Mouse (Mus musculus): ENCODE measurements around the gene Hspa12a. TPM values are rescaled to one million over a fixed set of nuclear protein-coding genes. Genes with fewer than 3 reads are reported as not detected.

Gene Hspa12a
- total RNA-seq, 1 experiment from 2014 or later: 0.76 TPM

DNA sequence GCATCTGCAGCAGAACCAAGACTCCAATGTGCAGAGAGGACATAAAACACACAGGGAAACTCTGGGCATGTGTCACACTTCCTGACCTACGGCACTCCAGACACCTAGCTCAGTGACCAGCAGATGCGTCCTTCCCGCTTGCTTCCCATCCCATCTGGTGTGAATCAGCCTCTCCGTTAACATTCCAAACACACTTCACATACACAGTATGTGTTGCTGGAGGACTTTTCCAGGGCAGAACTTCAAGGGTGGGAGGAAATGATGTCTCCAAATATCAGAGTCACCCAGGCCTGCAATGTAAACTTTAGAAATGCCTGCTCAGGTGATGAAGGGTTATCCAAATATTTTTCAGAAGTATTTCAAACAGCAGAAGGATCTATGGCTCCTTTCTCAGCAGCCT is 76.8 kb downstream of the Hspa12a start:
- ATAC-seq (replicated peaks; ENCODE audit: insufficient number of reproducible peaks, low FRiP score, low TSS enrichment, poor library complexity, severe bottlenecking): no peak

DNA sequence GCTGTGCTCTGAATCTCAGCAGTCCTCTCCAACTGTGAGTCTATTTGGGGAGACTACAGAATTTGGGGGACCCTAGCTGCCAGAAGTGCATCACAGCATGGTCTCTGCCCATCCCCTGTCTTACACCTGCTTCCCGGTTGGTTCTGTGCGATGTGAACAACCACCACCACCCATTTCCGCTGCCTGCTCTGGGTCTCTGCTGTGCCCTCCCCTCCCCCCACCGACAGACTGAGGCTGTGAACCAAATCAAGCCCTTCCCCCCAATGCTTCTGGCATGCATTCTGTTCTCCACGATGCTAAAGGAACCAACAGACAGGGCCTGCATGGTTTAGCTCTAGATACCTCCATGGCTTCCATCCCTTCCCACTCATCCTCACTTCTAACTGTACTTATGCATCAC is 78.2 kb downstream of the Hspa12a start:
- ATAC-seq (replicated peaks; ENCODE audit: insufficient number of reproducible peaks, low FRiP score, low TSS enrichment, poor library complexity, severe bottlenecking): no peak

DNA sequence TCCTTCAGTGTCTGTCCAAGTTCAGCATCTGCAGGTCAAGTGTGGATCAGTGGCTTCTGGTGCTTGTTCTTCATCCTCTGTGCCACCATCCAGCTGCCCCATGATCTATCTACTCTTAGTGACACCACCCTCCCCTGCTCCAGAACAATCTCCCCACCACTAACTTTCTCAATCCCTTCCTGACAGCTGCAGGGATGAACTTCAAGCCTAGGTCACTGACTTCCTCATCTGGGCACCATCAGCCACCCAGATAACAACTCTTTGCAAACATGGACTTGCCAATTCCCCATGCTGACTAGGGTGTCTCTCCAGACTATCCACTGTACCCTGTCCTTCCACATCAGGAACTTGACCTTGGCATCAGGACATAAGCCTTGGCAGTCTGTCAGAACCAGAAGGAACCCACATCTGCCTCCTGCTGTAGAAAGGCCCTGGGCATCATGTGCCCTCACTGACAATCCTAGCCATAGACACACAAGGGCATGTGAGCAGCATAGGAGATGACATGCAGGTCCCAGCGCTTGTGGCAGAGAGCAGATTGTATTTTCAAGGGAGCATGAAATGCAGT is 79.4 kb downstream of the Hspa12a start:
- ATAC-seq (replicated peaks; ENCODE audit: insufficient number of reproducible peaks, low FRiP score, low TSS enrichment, poor library complexity, severe bottlenecking): no peak

DNA sequence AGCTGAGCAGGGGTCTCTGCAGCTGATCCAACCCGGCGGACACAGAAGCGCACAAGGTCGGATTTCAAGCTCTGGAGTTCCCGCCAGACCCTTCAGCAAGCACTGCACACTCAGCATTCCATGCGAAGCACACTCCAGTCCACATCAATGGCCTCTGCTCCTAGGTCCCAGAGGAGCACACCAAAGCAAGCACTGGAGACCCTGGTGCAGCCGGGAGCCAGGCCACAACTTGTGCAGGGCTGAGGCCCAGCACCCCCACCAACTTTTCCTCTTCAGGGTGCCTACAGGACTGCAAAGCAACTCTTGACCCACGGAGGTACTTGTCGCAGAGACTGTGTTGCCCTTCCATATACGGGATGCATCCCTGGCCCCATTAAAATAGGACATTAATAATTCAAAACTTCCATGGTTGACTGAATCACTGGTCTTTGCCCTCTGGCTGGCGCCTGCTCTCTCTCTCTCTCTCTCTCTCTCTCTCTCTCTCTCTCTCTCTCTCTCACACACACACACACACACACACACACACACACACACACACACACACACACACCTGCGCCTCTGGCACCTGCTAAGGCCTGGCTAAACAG is 82.2 kb downstream of the Hspa12a start:
- ATAC-seq (replicated peaks; ENCODE audit: insufficient number of reproducible peaks, low FRiP score, low TSS enrichment, poor library complexity, severe bottlenecking): no peak

DNA sequence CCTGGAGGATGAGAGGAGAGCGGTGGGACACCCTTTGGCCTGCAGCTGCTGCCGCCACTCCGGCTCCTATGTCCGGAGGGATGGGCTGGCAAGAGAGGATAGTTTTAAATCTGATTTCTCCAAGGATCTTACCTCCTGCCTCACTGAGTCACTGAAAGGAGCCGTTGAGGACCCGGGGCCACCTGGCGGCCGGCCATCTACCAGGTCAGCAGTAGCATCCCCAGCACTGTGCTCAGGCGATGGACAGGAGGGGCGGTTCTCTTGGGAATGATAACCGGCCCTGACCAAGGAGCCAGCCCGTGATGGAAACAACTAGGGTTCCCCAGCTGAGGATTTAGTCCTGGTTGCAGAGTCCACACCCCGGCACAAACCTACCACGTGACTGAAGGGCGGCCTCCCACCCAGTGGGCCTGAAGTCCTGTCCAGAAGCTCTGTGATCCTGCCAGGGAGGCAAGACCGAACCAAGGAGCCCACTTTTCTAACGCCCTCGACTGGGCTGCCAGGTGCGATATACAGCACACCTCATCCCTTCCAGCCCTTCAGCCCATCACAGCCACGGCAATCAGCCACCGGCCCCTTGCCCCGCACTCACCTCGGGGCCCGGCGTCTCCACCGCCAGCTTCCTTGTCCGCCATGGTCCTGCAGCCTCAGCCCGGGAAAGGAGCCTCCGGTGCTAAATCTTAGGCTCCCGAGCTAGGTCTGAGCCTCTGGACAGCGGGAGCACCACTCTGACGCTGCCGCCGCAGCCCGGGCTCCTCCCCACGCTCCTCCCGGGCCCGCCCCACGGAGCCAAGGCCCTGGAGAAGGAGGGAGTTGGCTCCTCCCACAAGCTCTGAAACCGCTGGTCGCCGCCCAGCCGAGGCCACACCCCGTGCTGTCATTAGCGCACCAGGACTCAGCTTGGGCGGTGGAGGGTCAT is 82.9 kb downstream of the Hspa12a start:
- ATAC-seq (replicated peaks; ENCODE audit: insufficient number of reproducible peaks, low FRiP score, low TSS enrichment, poor library complexity, severe bottlenecking): no peak

DNA sequence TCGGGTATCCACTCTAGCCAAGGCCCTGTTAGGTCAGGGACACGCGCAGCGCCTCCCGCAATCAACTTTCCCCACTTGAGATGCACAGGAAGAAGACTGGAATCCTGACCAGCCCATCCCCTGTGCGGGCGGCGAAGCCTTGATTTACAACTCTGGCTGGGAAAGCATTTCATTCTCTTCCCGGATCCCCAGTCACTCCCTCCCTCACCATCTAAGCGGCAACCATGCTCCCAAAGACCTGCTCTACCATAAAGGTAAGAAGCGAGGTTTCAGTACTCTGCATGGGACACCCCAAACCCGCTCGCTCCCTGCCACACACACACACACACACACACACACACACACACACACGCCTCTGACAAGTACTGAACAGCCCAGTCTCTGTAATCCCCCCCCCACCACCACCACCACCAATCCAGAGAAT is 83.6 kb downstream of the Hspa12a start:
- no peak for ATAC-seq (replicated peaks; ENCODE audit: insufficient number of reproducible peaks, low FRiP score, low TSS enrichment, poor library complexity, severe bottlenecking)

DNA sequence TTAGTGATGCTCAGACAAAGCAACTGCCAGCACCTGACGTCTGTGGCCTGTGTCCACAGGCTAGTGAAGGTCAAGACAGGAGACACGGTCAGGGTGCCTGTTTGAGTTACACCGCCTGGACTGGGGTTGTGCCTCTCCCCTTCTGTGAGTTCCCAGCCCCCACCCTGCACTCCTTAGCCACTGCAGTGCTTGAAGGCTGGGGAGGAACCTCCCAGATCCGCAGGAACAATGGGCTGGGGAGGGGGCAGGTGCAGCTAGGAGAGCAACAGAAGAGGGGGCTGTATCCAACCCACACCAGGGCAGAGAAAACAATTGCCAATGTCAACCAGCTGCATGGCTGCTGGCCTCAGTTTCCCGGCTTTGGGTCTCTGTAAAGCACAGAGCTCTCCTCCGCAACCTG is 84.1 kb downstream of the Hspa12a start:
- ATAC-seq (replicated peaks; ENCODE audit: insufficient number of reproducible peaks, low FRiP score, low TSS enrichment, poor library complexity, severe bottlenecking): no peak

DNA sequence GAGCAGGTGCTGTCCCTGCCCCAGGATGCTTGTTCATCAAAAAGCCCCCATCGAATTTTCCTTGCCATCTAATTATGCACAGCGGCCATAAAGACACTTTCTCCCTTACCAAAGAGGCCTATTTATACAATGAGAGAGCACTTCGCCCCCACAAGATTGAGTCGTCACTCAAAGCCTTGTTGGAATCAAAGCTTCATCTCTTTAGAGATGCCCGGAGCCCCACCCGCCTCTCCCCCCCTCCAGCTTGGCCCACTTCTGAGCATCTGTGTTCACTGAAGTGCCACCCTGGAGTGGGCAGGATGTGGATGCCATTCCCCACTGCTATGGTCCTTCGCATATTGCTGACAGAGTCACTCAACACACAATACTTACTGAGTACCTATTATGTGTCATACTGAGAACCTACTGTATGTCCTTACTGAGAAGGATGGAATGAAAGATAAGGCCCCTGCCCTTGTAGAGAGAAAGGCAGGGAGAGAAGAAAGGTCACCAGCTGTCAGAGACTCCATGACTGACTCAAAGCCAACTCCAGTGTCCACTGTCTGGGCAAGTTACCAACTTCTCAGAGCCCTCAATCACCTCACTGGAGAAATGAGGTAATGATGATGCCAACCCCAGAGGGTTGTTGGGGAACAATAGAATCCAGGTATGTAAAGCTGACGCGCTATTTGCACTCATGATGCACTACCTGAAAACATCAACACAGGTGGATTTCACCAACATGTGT is 87.2 kb downstream of the Hspa12a start:
- ATAC-seq (replicated peaks; ENCODE audit: insufficient number of reproducible peaks, low FRiP score, low TSS enrichment, poor library complexity, severe bottlenecking): no peak

DNA sequence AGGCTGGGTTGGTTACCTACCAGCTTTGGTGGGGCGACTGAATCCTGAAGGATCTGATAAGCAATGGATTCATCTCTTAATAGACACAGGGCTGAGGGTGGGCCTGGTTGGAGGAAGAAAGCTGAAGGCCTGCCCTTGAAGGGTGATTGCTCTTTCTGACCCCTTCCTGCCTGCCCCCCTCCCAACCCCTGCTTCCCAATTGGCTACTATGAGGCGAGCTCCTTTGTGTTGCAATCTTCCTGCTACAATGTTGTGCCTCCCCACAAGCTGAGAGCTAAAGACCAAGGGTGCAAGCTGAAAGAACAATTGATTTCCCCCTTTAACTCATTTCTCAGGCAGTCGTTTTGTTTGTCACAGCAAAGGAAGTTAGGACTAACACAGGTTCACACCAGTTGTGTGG is 88.6 kb downstream of the Hspa12a start:
- ATAC-seq (replicated peaks; ENCODE audit: insufficient number of reproducible peaks, low FRiP score, low TSS enrichment, poor library complexity, severe bottlenecking): no peak

DNA sequence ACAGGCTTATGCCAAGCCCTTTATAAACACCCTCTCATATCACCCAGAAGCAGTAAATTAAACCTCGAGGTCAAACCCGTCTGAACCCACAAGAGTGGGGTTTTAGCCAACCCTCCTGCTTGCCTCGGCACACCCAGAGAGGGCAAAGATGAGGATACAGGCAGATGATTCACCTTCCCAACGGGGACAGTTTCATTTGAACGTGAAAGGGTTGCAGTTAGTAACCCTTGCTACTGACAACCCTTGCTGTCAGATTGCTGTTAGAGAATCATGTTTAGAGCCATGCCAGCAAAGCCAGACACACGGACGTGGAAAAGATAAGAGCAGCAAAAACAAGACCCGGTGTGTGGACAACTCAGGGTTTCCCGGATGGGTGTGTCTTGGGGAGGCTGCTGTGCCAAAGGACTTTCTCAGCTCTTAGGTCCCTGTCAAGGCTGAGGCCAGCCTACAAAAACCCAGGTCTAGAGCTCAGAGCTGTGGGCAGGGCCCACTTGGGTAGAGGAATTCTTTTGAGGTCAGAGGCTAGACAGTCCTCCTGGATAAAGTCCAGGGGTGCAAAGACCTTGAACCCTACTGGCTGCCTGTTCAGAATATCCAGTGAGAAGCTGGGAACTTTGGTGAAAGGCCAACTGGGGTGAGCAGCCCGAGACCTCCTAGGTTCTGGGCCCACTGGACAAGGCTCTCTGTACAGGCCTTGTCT is 90.3 kb downstream of the Hspa12a start:
- no peak for ATAC-seq (replicated peaks; ENCODE audit: insufficient number of reproducible peaks, low FRiP score, low TSS enrichment, poor library complexity, severe bottlenecking)

DNA sequence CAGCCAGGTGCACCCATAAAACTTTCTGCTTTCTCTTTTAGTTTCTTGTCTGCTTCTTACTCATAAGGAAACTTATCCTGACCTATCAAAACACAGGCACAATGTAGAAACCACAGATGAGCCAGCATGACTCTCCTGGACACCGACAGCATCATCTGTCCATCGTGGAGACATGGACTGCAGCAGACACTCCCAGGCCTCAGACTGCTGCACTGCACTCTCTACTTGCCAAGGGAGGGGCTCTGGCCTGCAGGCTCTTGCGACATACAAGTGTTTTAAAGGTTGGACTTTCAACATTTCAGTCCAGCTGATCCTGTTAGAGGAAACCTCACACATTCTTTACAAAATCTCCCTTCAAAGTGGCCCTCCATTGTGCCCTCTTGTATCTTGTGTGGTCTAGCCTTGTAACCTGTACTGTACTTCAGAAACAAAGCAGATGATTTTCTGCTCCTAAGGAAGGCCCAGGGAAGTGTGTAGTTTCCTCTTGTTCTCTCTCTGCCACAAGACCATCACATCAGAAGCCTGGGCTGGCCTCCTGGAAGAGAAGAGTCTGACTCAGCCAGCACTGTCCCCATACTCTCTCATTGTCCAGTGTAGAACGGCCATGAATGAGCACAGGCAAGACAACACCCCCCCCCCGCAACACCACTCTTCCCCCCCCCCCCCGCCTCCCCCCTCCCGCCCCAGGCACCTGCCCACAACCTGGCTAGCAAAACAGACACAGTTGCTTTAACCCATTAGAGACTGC is 92.6 kb downstream of the Hspa12a start:
- ATAC-seq (replicated peaks; ENCODE audit: insufficient number of reproducible peaks, low FRiP score, low TSS enrichment, poor library complexity, severe bottlenecking): no peak

DNA sequence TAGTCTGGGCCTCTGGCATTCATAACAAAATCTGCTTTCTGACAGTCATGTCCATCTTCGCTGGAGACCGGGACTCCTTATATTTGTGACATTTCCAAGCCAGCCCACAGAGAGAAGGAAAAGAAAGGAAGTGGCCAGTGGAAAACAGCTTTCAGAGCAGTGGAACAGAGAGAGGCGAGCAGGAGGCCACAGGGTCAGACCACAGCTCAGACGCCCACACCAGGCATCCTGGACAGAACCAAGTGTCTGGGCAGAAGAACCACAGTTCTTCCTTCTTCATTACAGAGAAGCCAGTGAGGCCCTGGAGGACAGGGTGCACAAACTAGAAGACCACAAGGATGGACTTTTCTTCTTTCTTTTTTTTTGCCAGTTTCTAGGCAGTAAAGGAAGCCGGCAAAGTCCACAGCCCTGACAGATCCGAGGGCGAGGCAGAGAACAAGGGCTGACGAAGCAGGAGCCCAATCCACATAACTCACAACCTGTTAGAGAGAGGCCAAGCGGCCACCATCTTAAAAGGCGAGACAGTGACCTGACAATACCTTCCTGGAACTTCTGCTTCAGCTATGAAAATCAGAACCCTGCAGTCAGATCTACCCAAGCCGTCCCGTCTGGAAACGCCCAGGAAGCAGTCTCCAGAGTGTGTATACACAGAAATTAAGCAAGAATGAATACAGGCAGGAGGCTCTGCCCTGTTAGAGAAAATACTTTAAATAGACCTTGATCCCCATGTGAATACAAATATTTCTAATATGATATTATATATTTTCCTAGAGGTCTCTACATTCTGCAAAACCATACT is 93.9 kb downstream of the Hspa12a start:
- ATAC-seq (replicated peaks; ENCODE audit: insufficient number of reproducible peaks, low FRiP score, low TSS enrichment, poor library complexity, severe bottlenecking): no peak

DNA sequence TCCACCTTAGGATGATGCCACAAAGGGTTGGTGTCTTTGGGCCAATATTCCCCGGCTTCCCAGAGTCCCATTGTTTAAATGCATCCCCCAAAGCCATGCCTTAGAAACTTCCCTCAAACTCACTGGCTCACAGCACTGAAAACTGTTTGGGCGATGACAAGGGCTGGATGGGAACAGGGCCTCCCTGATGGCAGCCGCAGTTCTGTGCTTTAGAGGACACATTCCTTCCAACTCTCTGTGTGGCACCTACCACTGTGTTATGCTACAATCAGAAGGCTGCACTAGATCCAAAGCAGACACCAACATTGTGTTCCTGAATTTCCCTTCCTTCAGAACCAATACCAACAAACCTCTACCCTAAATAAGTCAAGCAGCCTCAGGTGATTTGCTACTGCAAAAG is 99.8 kb downstream of the Hspa12a start:
- ATAC-seq (replicated peaks; ENCODE audit: insufficient number of reproducible peaks, low FRiP score, low TSS enrichment, poor library complexity, severe bottlenecking): no peak

DNA sequence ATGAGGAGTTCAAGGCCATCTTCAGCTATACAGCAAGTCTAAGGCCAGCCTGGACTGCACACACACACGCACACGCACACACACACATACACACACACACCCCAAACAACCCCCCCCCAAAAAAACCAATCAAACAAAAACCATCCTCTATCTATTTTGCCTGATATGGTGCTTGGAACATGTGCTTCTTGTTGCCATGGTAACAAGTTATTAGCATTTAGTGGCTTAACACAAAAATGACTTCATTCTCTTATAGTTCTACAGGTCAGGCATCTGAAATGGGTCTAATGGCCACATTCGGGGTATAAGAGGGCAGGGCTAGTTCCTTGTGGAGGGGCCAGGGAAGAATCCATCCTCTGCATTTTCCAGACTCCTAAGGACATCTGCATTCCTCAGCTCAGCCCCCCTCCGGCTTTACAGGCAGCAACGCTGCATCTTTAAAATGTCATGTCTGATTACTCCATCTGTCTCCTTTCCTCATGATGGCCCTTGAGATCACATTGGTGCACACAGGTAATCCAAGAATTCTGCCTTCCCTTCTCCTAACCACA is 102.7 kb downstream of the Hspa12a start:
- no peak for ATAC-seq (replicated peaks; ENCODE audit: insufficient number of reproducible peaks, low FRiP score, low TSS enrichment, poor library complexity, severe bottlenecking)

DNA sequence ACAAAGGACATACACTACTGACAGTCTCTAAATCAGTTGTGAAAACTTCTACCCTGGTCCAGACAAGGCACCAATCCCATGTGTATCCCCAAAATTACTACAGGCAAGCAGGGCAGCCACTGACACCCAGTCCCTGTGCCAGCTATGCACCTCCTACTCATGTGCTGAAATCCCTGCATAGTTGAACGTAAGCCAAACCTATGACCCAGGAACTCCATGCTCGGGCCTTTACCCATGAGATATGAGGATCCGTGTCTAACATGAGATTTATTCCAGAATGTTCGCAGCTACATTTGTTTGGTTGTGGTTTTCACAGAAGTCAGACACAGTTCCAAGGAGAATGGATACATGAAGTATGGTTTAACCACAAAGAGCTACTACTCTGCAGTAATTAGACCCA is 103.6 kb downstream of the Hspa12a start:
- no peak for ATAC-seq (replicated peaks; ENCODE audit: insufficient number of reproducible peaks, low FRiP score, low TSS enrichment, poor library complexity, severe bottlenecking)

DNA sequence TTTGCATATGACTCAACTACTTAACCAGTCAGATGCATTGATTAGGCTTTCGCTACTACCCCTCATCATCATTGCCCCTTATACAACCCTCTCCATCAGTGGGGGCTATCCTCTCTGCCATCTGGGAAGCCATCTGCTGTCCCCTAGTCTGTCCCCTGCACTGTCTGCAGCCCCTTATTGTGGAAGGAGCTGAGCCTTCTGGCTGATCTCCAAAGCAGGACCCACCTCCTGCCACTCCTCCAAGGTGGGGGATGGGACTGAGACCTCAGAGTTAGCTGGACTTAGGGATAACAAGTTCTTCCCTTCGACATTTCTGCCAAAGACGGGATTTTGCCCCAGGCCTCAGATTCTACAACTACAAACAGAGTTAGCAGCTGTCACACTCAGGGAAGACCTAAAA is 104.1 kb downstream of the Hspa12a start:
- no peak for ATAC-seq (replicated peaks; ENCODE audit: insufficient number of reproducible peaks, low FRiP score, low TSS enrichment, poor library complexity, severe bottlenecking)

DNA sequence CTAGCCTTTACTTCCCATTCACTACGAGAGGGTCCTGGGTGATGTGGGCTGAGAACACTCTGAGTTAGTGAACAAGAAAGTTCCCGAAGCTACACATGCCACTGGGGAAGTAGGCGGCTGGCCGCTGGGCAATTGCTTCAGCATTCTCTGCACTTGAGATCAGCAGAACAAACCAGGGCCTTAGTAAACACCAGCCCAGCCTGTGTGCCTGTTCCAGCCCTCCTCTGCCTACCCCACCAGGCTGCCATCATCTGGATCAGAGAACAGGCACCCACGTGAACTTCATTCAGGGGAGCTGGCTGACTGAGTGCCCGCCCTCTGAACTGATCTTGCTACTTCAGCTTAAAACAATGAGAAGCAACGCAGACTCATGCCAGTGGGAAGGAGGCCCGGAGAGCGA is 104.7 kb downstream of the Hspa12a start:
- no peak for ATAC-seq (replicated peaks; ENCODE audit: insufficient number of reproducible peaks, low FRiP score, low TSS enrichment, poor library complexity, severe bottlenecking)
